Mouse (Mus musculus): ENCODE measurements around the gene Ampd1. TPM values are rescaled to one million over a fixed set of nuclear protein-coding genes. Genes with fewer than 3 reads are reported as not detected.

The Ampd1 gene
- polyA plus RNA-seq (2015; fragmentation: Nextera tagmentation; extraction: Ambion mirVana): 0.86 and 0.88 TPM in 2 replicates

DNA sequence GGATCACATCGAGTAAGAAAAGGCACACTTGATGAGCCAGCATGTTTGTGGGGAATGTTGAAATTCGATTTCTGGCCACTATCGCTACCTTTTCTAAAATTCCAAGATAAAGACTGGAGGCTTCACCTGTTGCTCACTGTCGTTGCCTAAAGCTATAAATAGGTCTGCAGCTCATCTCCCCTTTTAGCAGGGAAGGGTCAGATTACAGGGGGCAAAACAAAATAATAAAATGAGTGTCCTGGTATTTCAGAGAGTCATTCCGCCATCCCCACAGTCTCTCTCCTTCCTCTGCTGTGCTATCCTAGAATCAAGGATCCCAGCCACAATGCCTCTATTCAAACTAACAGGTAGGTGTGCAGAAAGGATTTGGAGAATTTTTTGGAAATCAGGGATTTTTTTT lies at the start of gene Ampd1:
TSS of gene Ampd1 (plus strand) at position 244 of the 400 bp plus-strand sequence.
- no peak within 1 kb of the TSS for H3K4me2 ChIP-seq
- WGBS: 74% methylated on average over 5 of the region's 5 CpGs
- ATAC-seq (ENCODE audit: low FRiP score): no peak
- H3K4me3 ChIP-seq (replicated peaks): no peak within 1 kb of the TSS
- no peaks in the 10 kb centered on the region for H3K4me1 ChIP-seq
- H3K9ac ChIP-seq (replicated peaks): no peak within 1 kb of the TSS
- H3K36me3 ChIP-seq: peaks cover 7% of the 10 kb centered on the region; the same call in 1 of the 2 replicates
- H3K27me3 ChIP-seq (replicated peaks): no peaks in the 10 kb centered on the region
- no peaks in the 10 kb centered on the region for H3K9me3 ChIP-seq (replicated peaks)
- no peak within 1 kb of the TSS for H3K27ac ChIP-seq (replicated peaks)

DNA sequence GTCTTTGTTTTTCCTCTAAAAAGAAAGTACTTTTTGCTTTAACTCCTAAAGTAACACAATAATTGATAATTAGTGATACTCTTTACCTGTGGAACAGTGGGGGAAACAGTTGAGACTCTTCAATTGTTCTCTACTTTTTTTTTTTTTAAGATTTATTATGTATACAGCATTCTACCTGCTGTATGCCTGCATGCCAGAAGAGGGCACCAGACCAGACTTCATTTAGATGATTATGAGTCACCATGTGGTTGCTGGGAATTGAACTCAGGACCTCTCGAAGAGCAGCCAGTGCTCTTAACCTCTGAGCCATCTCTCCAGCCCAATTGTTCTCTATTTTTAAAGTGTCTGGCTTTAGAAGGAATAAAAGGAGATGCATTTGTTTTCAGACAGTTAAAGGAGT lies 47.6 kb upstream of the Ampd1 start:
- no peaks in the 10 kb centered on the region for H3K9me3 ChIP-seq (replicated peaks)
- H3K9ac ChIP-seq (replicated peaks): no peak overlapping the region
- H3K4me1 ChIP-seq: peaks cover 14% of the 10 kb centered on the region
- H3K4me2 ChIP-seq: no peak overlapping the region
- H3K4me3 ChIP-seq (replicated peaks): no peak overlapping the region
- no peak overlapping the region for H3K27ac ChIP-seq (replicated peaks)
- peaks cover 20% of the 10 kb centered on the region for H3K36me3 ChIP-seq
- H3K27me3 ChIP-seq (replicated peaks): no peaks in the 10 kb centered on the region
- no peak for ATAC-seq (ENCODE audit: low FRiP score)
- 97% methylated on average over 1 of the region's 1 CpGs for whole genome bisulfite sequencing

DNA sequence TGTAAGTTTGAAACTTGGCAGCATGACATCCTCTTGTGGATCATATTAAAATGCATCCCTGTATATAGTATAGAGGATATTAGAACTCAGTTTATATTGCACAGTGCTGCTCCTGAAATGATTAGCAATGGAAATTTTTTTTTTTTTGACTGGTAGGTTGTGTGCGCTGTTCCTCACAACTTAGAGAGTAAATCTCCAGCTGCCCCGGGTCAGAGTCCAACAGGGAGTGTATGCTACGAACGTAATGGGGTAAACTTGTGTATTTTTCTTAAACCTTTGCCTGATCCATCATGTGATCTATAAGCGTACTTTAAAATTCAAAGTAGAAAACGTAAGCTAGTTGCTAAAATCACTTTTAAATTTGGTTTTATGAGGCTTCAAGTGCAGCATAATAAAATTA lies 33.5 kb upstream of the Ampd1 start:
- Histone ChIP-seq H3K4me2 (no peak overlapping the region), H3K9ac (replicated peaks) (no peak overlapping the region), H3K27ac (replicated peaks) (no peak overlapping the region), H3K4me3 (replicated peaks) (no peak overlapping the region), H3K4me1 (0 out of 2 replicates have a peak, but pooled peaks cover 1% of the 10 kb centered on the region), H3K36me3 (peaks cover 45% of the 10 kb centered on the region), H3K27me3 (replicated peaks) (no peaks in the 10 kb centered on the region), H3K9me3 (replicated peaks) (no peaks in the 10 kb centered on the region)
- ATAC-seq (ENCODE audit: low FRiP score): no peak
- 94% methylated on average over 6 of the region's 6 CpGs for WGBS

DNA sequence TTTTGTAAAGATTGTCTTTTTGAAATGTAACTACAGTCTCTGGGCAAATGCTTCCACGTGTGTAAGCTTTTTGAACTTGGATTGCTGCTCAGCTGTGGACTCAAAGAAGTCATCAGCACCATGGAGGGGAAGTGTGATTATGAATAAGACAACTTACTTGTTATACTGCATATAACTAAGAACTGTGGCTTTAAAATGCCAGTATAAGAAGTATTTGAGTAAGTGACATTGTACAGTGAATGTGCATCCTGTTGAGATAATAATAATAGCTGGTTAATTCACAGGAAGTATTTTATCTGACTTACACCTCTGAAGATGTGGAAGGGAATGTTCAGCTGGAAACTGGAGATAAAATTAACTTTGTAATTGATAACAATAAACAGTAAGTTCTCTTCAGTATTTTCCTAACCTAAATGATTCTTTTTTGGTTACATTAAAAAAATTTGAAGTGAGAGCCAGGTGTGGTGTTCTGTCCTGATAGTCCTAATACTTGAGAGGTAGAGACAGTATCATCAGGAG lies 32.9 kb upstream of the Ampd1 start:
- Histone ChIP-seq H3K27me3 (replicated peaks) (no peaks in the 10 kb centered on the region), H3K4me1 (no peaks in the 10 kb centered on the region), H3K36me3 (peaks cover 50% of the 10 kb centered on the region), H3K4me3 (replicated peaks) (no peak overlapping the region), H3K4me2 (no peak overlapping the region), H3K9ac (replicated peaks) (no peak overlapping the region), H3K9me3 (replicated peaks) (no peaks in the 10 kb centered on the region), H3K27ac (replicated peaks) (no peak overlapping the region)
- 91% methylated on average over 1 of the region's 1 CpGs for WGBS
- ATAC-seq (ENCODE audit: low FRiP score): no peak

DNA sequence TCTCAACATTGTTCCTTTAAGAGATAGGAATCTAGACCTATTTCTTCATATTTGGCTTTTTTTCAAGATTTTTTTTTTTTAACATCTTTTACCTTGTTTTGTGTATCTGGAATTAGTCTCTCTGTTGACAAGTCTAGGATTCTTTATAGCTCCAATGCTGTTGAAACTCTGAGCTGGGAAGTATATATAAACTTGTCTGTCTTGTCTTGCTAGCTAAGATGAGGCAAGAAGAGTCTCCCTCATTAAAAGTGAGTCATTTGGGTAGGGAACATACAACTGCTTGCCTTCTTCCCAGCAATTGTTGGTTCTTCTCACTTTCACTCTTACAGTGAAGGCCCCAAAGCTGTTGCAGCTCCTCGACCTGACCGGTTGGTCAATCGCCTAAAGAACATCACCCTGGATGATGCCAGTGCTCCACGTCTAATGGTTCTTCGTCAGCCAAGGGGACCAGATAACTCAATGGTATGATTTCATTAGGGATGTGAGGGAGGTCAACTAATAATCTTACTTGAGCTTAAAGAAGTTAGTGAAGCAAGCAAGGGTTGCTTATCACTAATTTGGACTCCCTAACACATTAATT lies 17.7 kb upstream of the Ampd1 start:
- Histone ChIP-seq H3K9ac (replicated peaks) (no peak overlapping the region), H3K27me3 (replicated peaks) (no peaks in the 10 kb centered on the region), H3K9me3 (replicated peaks) (no peaks in the 10 kb centered on the region), H3K36me3 (peaks cover 57% of the 10 kb centered on the region), H3K4me3 (replicated peaks) (no peak overlapping the region), H3K4me2 (no peak overlapping the region), H3K27ac (replicated peaks) (no peak overlapping the region), H3K4me1 (peaks cover 12% of the 10 kb centered on the region)
- WGBS: 94% methylated on average over 5 of the region's 5 CpGs
- ATAC-seq (ENCODE audit: low FRiP score): no peak

DNA sequence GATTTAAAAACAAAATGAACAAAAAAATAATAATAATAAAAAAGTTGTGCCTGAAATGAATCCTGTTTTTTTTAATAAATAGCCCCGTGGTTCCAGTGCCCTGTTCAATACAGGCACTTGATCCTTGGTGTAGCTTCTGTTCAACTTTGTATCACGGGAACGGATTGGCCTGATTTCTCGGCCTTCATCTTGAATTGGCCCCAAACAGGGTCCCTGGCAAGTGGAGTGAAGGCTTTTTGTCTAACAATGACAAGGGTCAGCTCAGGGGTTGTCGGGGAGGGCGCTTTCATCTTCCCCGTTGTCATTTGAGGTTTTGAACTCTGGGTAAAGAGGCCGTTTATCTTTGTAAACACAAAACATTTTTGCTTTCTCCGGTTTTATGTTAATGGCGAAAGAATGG lies 16.1 kb upstream of the Ampd1 start:
- Histone ChIP-seq H3K4me3 (replicated peaks) (peak overlapping the region; percentile 83), H3K9ac (replicated peaks) (peak overlapping the region; percentile 81; the same call in 1 of the 2 replicates), H3K4me1 (peaks cover 12% of the 10 kb centered on the region), H3K27ac (replicated peaks) (peak overlapping the region; percentile 95), H3K9me3 (replicated peaks) (no peaks in the 10 kb centered on the region), H3K27me3 (replicated peaks) (no peaks in the 10 kb centered on the region), H3K4me2 (peak overlapping the region; percentile 70), H3K36me3 (peaks cover 61% of the 10 kb centered on the region)
- 1% methylated on average over 10 of the region's 10 CpGs for WGBS
- peak; percentile 50 for ATAC-seq (ENCODE audit: low FRiP score)

DNA sequence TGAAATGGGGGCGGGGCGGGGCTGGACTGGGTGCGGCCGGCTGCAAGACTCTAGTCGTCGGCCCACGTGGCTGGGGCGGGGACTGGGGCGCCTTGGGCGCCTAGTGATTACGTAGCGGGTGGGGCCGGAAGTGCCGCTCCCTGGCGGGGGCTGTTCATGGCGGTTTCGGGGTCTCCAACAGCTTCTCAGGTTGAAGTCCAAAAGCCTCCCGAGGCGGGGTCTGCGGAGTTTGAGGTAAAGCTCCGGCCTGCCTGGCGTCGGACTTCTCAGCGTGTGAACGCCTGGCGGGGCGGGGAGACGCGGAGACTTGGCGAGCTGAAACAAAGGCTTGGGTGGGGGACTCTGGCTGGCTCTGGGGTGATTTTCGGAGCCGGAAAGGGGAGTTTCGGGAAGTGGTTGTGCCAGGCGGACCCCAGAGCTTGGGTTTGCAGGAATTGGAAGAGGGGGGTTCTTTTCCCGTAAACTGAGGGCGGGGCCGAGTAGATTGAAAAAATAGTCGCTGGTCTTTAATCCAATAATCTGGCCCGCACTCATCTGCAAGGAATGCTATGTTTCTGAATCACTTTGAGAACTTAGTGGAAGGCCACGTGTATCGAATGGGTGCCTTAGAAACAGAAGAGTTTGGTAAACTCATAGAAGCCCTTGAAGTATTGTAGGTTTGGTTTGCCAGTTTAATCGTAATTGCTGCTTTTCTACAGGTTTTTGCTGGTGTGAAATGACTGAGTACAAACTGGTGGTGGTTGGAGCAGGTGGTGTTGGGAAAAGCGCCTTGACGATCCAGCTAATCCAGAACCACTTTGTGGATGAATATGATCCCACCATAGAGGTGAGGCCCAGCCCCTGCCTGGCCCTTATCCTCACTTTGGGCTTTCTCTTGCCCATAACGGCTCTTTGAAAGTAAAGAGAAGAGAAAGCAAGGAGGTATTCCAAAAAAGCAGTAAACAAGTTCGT lies 15.3 kb upstream of the Ampd1 start, which contains the start of gene Nras:
TSS of gene Nras (plus strand) at position 79 of the 951 bp plus-strand sequence.
- peak within 1 kb of the TSS; percentile 95 for H3K27ac ChIP-seq (replicated peaks)
- peak within 1 kb of the TSS; percentile 70 for H3K4me2 ChIP-seq
- peak within 1 kb of the TSS; percentile 83 for H3K4me3 ChIP-seq (replicated peaks)
- H3K4me1 ChIP-seq: peaks cover 12% of the 10 kb centered on the region
- peak; percentile 99 for ATAC-seq (ENCODE audit: low FRiP score)
- peaks cover 64% of the 10 kb centered on the region for H3K36me3 ChIP-seq
- peak within 1 kb of the TSS; percentile 81 for H3K9ac ChIP-seq (replicated peaks)
- no peaks in the 10 kb centered on the region for H3K27me3 ChIP-seq (replicated peaks)
- WGBS: 3% methylated on average over 46 of the region's 46 CpGs
- H3K9me3 ChIP-seq (replicated peaks): no peaks in the 10 kb centered on the region

DNA sequence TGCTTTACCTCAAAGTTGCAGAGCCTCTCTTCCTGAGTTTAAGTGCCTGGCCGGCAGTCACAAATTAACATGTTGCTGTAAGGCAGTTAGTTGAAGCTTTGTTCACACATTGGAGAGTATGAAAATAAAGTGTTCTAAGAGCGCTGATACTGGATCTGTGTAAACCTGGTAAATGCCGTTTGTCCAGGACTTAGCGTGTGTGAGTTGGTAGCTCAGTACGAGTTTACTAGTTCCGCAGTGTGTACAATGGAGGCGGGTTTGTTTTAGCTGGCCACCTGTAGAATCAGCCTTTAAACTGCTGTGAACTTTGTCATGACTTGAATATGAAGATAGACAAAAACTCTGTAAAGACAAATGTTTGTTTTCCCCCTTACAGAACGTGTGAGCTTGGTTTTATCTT lies 6.9 kb upstream of the Ampd1 start:
- no peak overlapping the region for H3K27ac ChIP-seq (replicated peaks)
- H3K9ac ChIP-seq (replicated peaks): no peak overlapping the region
- H3K9me3 ChIP-seq (replicated peaks): no peaks in the 10 kb centered on the region
- ATAC-seq (ENCODE audit: low FRiP score): no peak
- H3K4me3 ChIP-seq (replicated peaks): no peak overlapping the region
- 94% methylated on average over 8 of the region's 8 CpGs for WGBS
- no peaks in the 10 kb centered on the region for H3K4me1 ChIP-seq
- H3K36me3 ChIP-seq: peaks cover 63% of the 10 kb centered on the region
- no peak overlapping the region for H3K4me2 ChIP-seq
- H3K27me3 ChIP-seq (replicated peaks): no peaks in the 10 kb centered on the region

DNA sequence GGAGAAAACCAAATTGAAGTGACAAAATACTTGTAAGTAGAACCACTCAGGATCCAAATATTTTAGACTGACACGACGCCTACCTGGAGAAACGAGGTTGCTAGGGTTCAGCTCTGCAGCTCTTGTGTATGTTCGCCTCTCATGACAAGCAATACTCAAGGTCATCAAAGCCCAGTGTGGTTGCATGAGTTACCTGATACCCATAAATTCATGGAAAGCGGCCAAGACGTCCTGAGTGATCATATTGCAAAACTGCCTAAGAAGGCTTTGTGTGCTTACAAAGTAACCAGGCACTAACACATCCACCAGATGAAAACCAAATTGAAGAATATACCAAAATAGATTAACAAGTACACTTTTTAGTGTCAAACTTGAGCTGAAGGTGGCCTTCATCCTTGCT lies 4.8 kb upstream of the Ampd1 start:
- Histone ChIP-seq H3K4me1 (no peaks in the 10 kb centered on the region), H3K27me3 (replicated peaks) (no peaks in the 10 kb centered on the region), H3K27ac (replicated peaks) (no peak overlapping the region), H3K9ac (replicated peaks) (no peak overlapping the region), H3K4me2 (no peak overlapping the region), H3K4me3 (replicated peaks) (no peak overlapping the region), H3K9me3 (replicated peaks) (no peaks in the 10 kb centered on the region), H3K36me3 (peaks cover 43% of the 10 kb centered on the region)
- no peak for ATAC-seq (ENCODE audit: low FRiP score)
- 94% methylated on average over 6 of the region's 6 CpGs for WGBS

DNA sequence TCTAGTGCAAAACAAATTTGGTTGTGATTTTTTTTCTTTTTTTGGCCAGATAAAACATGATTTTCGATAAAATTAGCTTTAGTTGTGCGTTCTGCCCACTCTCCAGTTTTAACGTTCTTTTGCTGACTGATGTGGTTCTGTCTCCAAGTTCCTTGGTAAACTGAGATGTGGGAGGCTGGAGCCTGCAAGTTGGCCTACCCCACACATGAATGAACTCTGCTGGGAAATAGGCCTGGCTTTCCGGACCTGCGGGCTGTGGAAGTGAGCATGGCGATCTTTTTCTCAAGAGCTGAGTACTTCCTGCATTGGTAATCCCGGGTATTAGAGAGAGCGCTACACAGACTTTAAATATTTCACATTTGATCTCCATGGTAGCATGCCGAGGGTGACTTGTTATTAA lies 2.1 kb downstream of the Ampd1 start:
- Histone ChIP-seq H3K4me3 (replicated peaks) (no peak overlapping the region), H3K4me2 (no peak overlapping the region), H3K27ac (replicated peaks) (no peak overlapping the region), H3K27me3 (replicated peaks) (no peaks in the 10 kb centered on the region), H3K4me1 (no peaks in the 10 kb centered on the region), H3K36me3 (no peaks in the 10 kb centered on the region), H3K9me3 (replicated peaks) (no peaks in the 10 kb centered on the region), H3K9ac (replicated peaks) (no peak overlapping the region)
- no peak for ATAC-seq (ENCODE audit: low FRiP score)
- WGBS: 95% methylated on average over 9 of the region's 9 CpGs

DNA sequence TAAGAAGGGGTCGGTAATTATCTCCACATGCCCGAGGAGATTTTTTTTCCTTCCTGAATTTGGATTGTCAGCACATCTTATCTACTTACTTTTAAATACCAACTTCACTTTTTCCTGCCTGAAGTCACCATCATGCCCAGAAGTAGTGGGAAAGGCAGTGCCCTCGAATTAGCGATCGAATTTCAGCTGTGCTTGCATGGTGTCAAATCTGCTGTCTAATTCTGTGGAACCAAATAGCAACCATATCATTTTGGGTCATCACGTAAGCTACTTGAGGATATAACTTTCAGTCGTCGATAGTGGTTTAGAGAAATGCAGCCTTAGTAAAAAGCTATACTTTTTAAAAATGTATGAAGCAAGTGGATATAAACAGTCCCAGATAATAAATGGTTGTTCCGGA lies 2.7 kb downstream of the Ampd1 start:
- no peak overlapping the region for H3K4me3 ChIP-seq (replicated peaks)
- H3K4me1 ChIP-seq: no peaks in the 10 kb centered on the region
- no peak for ATAC-seq (ENCODE audit: low FRiP score)
- H3K9ac ChIP-seq (replicated peaks): no peak overlapping the region
- no peaks in the 10 kb centered on the region for H3K27me3 ChIP-seq (replicated peaks)
- H3K36me3 ChIP-seq: no peaks in the 10 kb centered on the region
- no peak overlapping the region for H3K27ac ChIP-seq (replicated peaks)
- WGBS: 93% methylated on average over 9 of the region's 9 CpGs
- no peaks in the 10 kb centered on the region for H3K9me3 ChIP-seq (replicated peaks)
- no peak overlapping the region for H3K4me2 ChIP-seq

DNA sequence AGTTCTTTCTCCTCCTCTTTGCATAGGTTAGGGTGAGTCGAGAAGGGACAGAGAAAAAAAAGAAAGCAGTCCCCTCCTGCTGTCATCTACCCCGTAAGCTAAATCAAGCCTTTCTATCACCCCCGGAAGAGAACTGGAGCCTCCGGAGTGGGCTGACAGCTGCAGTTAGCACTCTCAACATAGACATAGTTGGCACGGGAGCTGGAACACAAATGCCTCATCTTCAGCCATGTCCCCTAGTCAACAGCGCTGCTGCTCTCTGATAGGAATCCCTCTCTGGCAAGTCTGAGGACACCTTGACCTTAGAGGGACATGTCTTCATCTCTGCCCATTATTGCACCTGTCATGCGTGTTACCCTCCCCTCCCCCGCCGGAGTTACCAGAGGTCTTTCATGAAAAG lies 5.5 kb downstream of the Ampd1 start:
- no peak for ATAC-seq (ENCODE audit: low FRiP score)
- Histone ChIP-seq H3K4me2 (no peak overlapping the region), H3K27ac (replicated peaks) (no peak overlapping the region), H3K27me3 (replicated peaks) (no peaks in the 10 kb centered on the region), H3K9me3 (replicated peaks) (no peaks in the 10 kb centered on the region), H3K36me3 (no peaks in the 10 kb centered on the region), H3K9ac (replicated peaks) (no peak overlapping the region), H3K4me3 (replicated peaks) (no peak overlapping the region), H3K4me1 (no peaks in the 10 kb centered on the region)
- WGBS: 83% methylated on average over 9 of the region's 9 CpGs
